Mouse (Mus musculus) megakaryocyte, embryonic 14.5 days (primary cell): ENCODE results near the gene Gm43552.

ENCODE experiments used
- FLI1 ChIP-seq: IDR thresholded peaks from 2 replicates; pipeline ENCODE4 v1.6.1; 2012; ENCODE audit warnings: low read length, inconsistent platforms, mixed read lengths
- GATA1 ChIP-seq: IDR thresholded peaks from 3 replicates; pipeline ENCODE4 v1.6.1; 2012; ENCODE audit warnings: mixed read lengths, low read length, inconsistent platforms, borderline replicate concordance

DNA sequence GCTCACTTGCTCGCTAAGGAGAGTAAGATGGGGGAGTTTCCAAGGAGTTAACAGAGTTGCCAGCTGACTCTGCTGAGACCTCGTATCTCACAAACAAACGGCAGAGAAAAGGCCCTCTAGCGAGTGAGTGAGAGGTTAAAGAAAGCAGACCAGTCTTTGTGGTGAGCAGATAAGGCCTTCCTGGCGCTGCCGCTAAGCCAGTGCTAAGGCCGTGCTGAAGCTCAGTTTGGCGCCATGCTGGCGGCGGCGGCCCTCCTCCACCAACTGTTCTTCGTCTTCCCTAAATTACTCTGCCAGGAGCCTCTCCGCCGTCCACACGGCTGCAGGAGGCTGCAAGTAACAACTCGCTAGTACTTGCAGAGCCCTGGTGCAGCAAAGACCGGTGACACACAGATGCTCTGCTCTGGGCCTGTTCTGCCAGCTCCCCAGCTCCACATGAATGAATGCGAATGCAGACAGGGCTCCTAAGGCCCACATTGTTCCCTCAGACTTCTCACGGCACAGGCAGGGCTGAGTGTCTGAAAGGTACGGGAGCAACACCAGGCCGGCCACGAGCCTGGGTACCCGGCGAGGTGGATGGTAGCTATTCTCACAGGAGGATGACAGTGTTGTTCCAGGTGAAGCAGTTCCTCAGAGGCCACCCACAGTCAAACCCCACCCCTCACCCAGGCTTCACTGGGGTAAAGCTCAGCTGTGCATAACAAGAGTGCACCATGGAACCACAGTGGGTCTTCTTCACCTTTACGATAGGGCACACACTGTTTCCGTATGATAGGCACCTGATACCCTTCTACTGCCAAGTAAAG, 76.8 kb downstream of the Gm43552 start:
- TF ChIP-seq GATA1 (no peak), FLI1 (no peak)
